Mouse (Mus musculus): ENCODE measurements around the gene Trmt5. TPM values are rescaled to one million over a fixed set of nuclear protein-coding genes. Genes with fewer than 3 reads are reported as not detected.

Trmt5 gene
- total RNA-seq, 1 experiment from 2014 or later: 37.5 TPM

DNA sequence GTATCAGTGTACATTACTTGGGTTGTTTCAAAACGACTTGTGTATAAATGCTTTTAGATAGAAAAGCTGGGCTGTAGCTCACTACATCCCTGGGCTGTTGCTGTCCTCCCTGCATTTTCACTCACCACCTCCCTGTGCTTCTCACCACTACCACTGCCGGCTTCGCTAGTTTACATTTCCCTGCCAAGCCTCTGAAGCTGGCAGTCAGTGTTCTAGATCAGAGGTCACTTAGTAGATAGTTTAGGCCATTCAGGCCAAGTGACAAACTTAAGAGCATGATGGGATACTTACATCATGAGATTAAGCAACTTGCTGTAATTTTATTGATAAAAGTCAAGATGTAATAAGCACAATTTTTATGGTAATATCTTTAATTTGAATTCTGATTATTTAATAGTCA lies 11.6 kb downstream of the Trmt5 start:
- no peak for ATAC-seq (replicated peaks; ENCODE audit: low read depth, poor library complexity, severe bottlenecking)

DNA sequence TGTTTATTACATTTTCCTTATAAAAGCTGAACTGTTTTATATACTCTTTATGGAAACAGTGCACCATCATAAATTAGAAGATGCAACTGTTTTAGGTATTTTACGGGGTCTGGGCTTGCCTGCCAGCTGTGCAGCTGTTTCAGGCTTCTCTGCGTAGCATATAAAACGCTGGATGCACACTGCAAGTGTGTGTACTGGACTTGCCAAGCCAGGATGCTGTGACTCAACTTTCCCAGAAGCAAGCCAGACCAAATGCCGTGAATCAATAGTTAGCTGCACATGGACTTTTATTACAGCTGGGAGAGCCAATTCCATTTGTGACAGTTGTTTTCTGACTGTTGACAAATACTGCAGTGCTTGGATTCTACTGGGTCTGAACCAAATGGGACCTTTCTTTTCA lies 16.6 kb downstream of the Trmt5 start:
- ATAC-seq (replicated peaks; ENCODE audit: low read depth, poor library complexity, severe bottlenecking): no peak

DNA sequence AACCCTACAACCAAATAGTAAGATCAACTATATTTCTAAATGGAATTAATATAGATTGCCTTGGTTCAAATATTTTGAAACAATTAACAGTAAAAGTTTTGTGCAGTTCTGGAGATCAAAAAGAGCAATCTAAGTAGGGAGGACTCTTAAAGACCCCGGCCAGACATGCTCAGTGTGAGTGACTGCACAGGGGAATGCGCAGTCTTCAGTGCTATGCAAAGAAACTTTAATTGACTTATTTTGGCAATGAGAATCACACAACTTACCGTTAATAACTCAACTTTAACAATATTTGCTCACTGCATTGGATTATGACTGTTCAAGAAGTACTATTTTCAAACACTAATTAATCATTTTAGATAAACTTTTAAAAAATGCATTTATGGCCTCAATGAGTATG lies 17.0 kb downstream of the Trmt5 start:
- ATAC-seq (replicated peaks; ENCODE audit: low read depth, poor library complexity, severe bottlenecking): no peak

- ATAC-seq (replicated peaks; ENCODE audit: low read depth, poor library complexity, severe bottlenecking): no peak
Observed at GRCm38 (mm10) chr12:73268497-73268896, 18.0 kb downstream of the Trmt5 start.

GRCm38 (mm10) chr12:73266597-73266996 lies 19.9 kb downstream of the Trmt5 start:
- no peak for ATAC-seq (replicated peaks; ENCODE audit: low read depth, poor library complexity, severe bottlenecking)

- no peak for ATAC-seq (replicated peaks; ENCODE audit: low read depth, poor library complexity, severe bottlenecking)
Observed at GRCm38 (mm10) chr12:73265381-73265978, 21.0 kb downstream of the Trmt5 start.

DNA sequence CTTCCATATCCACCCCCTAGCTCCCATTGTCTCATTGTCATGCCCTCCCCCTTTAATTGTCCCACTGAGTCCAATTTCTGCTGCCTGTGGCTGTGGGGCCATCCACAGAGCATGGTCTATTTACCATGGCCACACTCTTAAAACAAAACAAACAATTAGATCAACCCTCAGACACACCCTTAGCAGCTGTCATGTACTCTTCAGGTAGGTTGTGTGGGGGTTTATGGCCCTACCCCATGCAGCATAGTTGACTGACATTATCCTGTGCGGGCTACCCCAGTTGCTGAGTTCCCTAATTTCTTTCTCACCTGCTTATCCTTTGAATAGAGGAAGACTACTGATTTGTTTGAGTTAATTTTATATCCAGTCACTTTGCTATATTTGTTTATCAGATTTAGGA lies 26.2 kb downstream of the Trmt5 start:
- no peak for ATAC-seq (replicated peaks; ENCODE audit: low read depth, poor library complexity, severe bottlenecking)

GRCm38 (mm10) chr12:73259269-73259668 lies 27.2 kb downstream of the Trmt5 start:
- ATAC-seq (replicated peaks; ENCODE audit: low read depth, poor library complexity, severe bottlenecking): no peak

DNA sequence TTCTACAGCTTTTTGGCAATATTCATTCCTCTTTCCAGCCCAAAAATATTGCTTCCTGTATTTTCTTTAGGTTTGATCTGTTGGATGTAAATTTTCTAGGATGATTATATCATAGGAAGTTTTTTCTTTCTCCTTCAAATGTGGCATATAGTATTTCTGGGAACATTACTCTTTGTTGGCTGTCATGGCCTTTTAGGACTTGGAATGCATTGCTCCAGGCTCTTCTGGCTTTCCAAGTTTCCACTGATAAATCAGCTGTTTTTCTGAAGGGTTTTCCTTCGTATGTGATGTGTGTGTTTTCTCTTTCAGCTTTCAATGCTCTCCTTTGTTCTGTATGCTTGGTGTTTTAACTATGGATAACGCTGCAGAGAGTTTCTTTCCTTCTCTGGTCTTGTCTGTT lies 31.5 kb downstream of the Trmt5 start:
- no peak for ATAC-seq (replicated peaks; ENCODE audit: low read depth, poor library complexity, severe bottlenecking)

- ATAC-seq (replicated peaks; ENCODE audit: low read depth, poor library complexity, severe bottlenecking): no peak
Observed at GRCm38 (mm10) chr12:73245687-73246086, 40.8 kb downstream of the Trmt5 start.

DNA sequence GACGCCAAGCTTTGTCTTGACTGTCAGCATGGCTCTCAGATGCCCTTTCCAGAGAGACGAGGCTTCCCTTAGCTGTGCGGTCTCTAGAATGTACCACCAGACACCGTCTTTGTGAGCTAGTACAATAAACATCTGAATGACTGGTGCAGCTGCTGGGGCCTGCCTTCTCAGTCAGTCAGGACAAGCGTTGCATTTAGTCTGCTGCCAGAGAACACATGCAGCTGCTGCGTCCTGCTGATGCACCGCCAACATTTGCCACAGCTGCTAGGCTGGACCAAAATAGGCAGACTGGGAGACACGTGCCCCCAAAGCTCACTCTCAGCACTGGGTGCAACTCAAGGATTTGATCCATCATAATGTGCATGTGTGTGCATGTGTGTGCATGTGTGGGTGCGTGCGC lies 44.5 kb downstream of the Trmt5 start:
- ATAC-seq (replicated peaks; ENCODE audit: low read depth, poor library complexity, severe bottlenecking): no peak

DNA sequence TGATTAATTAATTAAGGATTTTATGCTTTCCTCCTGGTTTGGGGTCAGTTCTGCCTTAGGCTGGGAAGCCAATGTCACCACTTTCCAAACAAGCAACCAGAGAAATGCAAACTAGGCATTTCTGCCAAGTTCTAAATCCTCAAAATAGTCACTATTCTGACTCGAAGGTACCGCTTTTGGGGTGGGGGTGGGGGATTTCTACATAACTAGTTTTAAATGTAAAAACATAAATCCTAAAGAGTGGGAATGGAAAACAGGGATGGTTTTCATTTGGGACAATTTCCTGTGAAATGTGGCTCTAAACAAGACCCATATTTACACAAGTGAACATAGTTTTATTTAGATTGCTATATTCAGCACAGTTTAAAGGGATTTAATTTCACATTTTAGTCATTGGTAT lies 53.9 kb downstream of the Trmt5 start:
- no peak for ATAC-seq (replicated peaks; ENCODE audit: low read depth, poor library complexity, severe bottlenecking)

DNA sequence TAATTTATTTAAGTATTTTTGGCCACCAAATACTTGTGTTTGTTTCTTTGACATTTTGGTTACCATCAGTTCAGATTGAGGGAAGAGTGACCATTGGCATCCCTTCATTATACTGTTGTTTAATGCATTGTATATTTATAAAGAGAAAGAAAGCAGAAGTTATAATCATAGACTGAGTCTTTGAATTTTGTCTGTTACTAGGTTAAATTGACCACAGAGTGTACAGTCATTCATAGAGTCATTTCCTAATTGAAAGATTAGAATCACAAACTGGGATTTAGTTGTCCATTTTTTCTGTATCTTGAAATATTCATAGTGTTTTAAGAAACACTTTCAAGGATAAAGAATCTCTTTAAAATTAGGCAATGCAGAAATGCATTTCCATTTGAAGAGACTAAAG lies 55.0 kb downstream of the Trmt5 start:
- ATAC-seq (replicated peaks; ENCODE audit: low read depth, poor library complexity, severe bottlenecking): peak; percentile 52; the same call in 1 of the 2 replicates

DNA sequence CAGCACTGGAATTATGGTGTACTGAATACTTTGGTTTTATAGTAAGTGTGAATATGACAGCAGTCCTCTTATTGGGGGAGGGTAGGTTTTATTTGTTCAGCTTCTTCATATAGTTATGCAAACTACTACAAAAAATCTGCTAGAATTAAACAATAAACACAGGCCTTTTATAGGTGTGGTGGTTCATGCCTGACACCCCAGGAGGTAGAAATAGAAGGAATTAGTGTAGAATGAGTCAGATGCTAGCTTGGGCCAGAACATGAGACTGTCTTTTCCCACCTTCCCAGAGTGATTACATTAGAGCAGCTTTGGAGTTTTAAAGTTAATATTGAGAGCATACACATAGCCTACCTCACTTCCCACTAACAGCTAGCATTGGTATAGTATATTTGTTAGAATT lies 56.3 kb downstream of the Trmt5 start:
- ATAC-seq (replicated peaks; ENCODE audit: low read depth, poor library complexity, severe bottlenecking): no peak

Other genes with a start within 250 kb of the Trmt5 start
- 0.27 TPM in 1 of 2 replicates, not detected in the other for gene Six1, start 232.8 kb downstream of the Trmt5 start, total RNA-seq (2017)
- gene Six4, start 173.3 kb downstream of the Trmt5 start, total RNA-seq (2017): not detected in 2 replicates
- gene Mnat1, start 163.0 kb downstream of the Trmt5 start, total RNA-seq (2017): 42.2 and 45.8 TPM in 2 replicates
- gene Slc38a6, start 69 bp upstream of the Trmt5 start, total RNA-seq (2017): 3.6 and 6.0 TPM in 2 replicates

All from common myeloid progenitor, adult 5-6 weeks (primary cell).